ENCODE assay signal across 8 mouse cellular contexts in the genomic region with DNA sequence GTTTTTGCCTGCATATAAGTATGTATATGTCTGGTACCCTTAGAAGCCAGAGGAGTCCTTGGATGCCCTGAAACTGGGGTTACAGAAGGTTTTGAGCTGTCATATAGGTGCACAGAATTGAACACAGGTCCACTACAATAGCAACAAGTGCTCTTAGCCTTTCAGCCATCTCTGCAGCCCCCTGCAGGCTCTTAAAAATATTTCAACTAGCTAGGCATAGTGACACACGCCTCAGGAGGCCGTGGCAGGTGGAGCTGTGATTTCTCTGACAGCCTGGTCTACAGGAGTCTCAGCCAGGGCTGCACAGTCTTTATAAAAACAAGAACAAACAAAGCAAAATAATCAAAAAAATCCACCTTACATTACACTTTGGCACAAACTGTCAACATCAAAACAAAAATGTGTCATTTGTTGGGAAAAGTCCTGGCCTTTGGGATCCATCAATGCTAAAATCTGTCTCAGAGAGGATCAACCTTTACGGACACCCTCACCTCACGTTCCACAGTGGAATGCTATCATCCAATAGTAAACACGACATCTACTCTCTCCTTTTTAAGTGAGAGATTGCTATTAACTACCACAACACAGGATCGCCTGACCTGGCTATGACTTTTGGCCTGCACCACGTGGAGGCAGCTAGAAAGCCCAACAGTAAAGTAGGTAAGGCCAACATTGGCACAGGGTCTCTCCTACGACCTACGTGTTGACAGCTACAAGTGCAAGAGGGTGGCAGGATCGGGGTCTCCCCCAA. TPM values are rescaled to one million over a fixed set of nuclear protein-coding genes. Genes with fewer than 3 reads are reported as not detected.
DNase-seq lines count a peak whose midpoint lies in the region; ATAC-seq lines count a peak whose summit lies in the region.

No protein-coding gene starts in this region.

- peaks cover 22% of the 10 kb centered on the region for H3K36me3 ChIP-seq in embryonic facial prominence, embryonic 15.5 days
- peaks cover 37% of the 10 kb centered on the region for H3K36me3 ChIP-seq in megakaryocyte, embryonic 14.5 days (replicated peaks; ENCODE audit: low read length)

- DNase-seq in cerebellum, postnatal 36 days: peak; percentile 33
- no peak for DNase-seq in cerebellum, adult 8-10 months
- peak; percentile 27 for DNase-seq in kidney, adult 18-20 months
- peak; percentile 56 for DNase-seq in thymus, postnatal 14 days
- no peak for DNase-seq in gastrocnemius, postnatal 4 days (ENCODE audit: low spot score in 2 of 2)

- H3K4me3 ChIP-seq in embryonic facial prominence, embryonic 15.5 days (replicated peaks): peak overlapping the region; percentile 90
- H3K4me3 ChIP-seq in megakaryocyte, embryonic 14.5 days (replicated peaks): peak overlapping the region; percentile 93

- no peak overlapping the region for H3K27ac ChIP-seq in embryonic facial prominence, embryonic 15.5 days (replicated peaks)

- peak overlapping the region; percentile 78 for H3K9ac ChIP-seq in embryonic facial prominence, embryonic 15.5 days

- no peaks in the 10 kb centered on the region for H3K9me3 ChIP-seq in embryonic facial prominence, embryonic 15.5 days (replicated peaks)
- no peaks in the 10 kb centered on the region for H3K9me3 ChIP-seq in megakaryocyte, embryonic 14.5 days

- 2% methylated on average over 10 of the region's 10 CpGs for WGBS in embryonic facial prominence, embryonic 15.5 days

- H3K4me1 ChIP-seq in embryonic facial prominence, embryonic 15.5 days: peaks cover 27% of the 10 kb centered on the region
- H3K4me1 ChIP-seq in megakaryocyte, embryonic 14.5 days: peaks cover 45% of the 10 kb centered on the region

- H3K27me3 ChIP-seq in embryonic facial prominence, embryonic 15.5 days: no peaks in the 10 kb centered on the region
- H3K27me3 ChIP-seq in megakaryocyte, embryonic 14.5 days (replicated peaks): no peaks in the 10 kb centered on the region

- H3K4me2 ChIP-seq in embryonic facial prominence, embryonic 15.5 days (replicated peaks): peak overlapping the region; percentile 97

- peak; percentile 46 for ATAC-seq in CD4-positive, CD25-positive, alpha-beta regulatory T cell, adult 4 months
- ATAC-seq in embryonic facial prominence, embryonic 15.5 days (ENCODE audit: insufficient number of reproducible peaks, low FRiP score, low TSS enrichment, low read depth): no peak

RNA-seq across cellular contexts. Expression of a gene that starts 0.9 kb away (rescaled TPM):
- 10 to 100 TPM; 22.9 to 32.9 TPM for polyA plus RNA-seq in CD4-positive, CD25-positive, alpha-beta regulatory T cell, adult 4 months (2017; shearing (Covaris generic))
- polyA plus RNA-seq in embryonic facial prominence, embryonic 15.5 days (2015; fragmentation: Nextera tagmentation; extraction: Ambion mirVana): 84.9 and 89.9 TPM in 2 replicates
- 11.3 and 20.5 TPM in 2 replicates for polyA plus RNA-seq in megakaryocyte, embryonic 14.5 days (2012; ENCODE audit: insufficient read depth, low replicate concordance)
- 10 to 100 TPM; 44.4 to 46.1 TPM for total RNA-seq in gastrocnemius, postnatal 4 days (2021)

RNA-seq across cellular contexts. Expression of a gene that starts 14.5 kb away (rescaled TPM):
- polyA plus RNA-seq in CD4-positive, CD25-positive, alpha-beta regulatory T cell, adult 4 months (2017; shearing (Covaris generic)): under 1 TPM in 1 of 2 experiments, not detected in 1; 0.23 TPM
- 14.2 and 17.4 TPM in 2 replicates for polyA plus RNA-seq in embryonic facial prominence, embryonic 15.5 days (2015; fragmentation: Nextera tagmentation; extraction: Ambion mirVana)
- 0.41 and 1.4 TPM in 2 replicates for polyA plus RNA-seq in megakaryocyte, embryonic 14.5 days (2012; ENCODE audit: insufficient read depth, low replicate concordance)
- total RNA-seq in gastrocnemius, postnatal 4 days (2021): 10 to 100 TPM; 23.4 to 26.4 TPM

RNA-seq across cellular contexts. Expression of a gene that starts 25.4 kb away (rescaled TPM):
- polyA plus RNA-seq in CD4-positive, CD25-positive, alpha-beta regulatory T cell, adult 4 months (2017; shearing (Covaris generic)): under 1 TPM in 1 of 2 experiments, not detected in 1; 0.24 TPM
- polyA plus RNA-seq in embryonic facial prominence, embryonic 15.5 days (2015; fragmentation: Nextera tagmentation; extraction: Ambion mirVana): 1.6 and 2.2 TPM in 2 replicates
- 1.2 and 3.2 TPM in 2 replicates for polyA plus RNA-seq in megakaryocyte, embryonic 14.5 days (2012; ENCODE audit: insufficient read depth, low replicate concordance)
- total RNA-seq in gastrocnemius, postnatal 4 days (2021): 1 to 10 TPM; 1.3 to 1.5 TPM

RNA-seq across cellular contexts. Expression of a gene that starts 25.6 kb away (rescaled TPM):
- polyA plus RNA-seq in CD4-positive, CD25-positive, alpha-beta regulatory T cell, adult 4 months (2017; shearing (Covaris generic)): not detected
- polyA plus RNA-seq in embryonic facial prominence, embryonic 15.5 days (2015; fragmentation: Nextera tagmentation; extraction: Ambion mirVana): 0.76 and 1.2 TPM in 2 replicates
- 0.04 TPM in 1 of 2 replicates, not detected in the other for polyA plus RNA-seq in megakaryocyte, embryonic 14.5 days (2012; ENCODE audit: insufficient read depth, low replicate concordance)
- total RNA-seq in gastrocnemius, postnatal 4 days (2021): 1 to 10 TPM; 3.8 to 5.1 TPM

RNA-seq across cellular contexts. Expression of a gene that starts 30.2 kb away (rescaled TPM):
- not detected for polyA plus RNA-seq in CD4-positive, CD25-positive, alpha-beta regulatory T cell, adult 4 months (2017; shearing (Covaris generic))
- polyA plus RNA-seq in embryonic facial prominence, embryonic 15.5 days (2015; fragmentation: Nextera tagmentation; extraction: Ambion mirVana): 0.29 and 0.71 TPM in 2 replicates
- polyA plus RNA-seq in megakaryocyte, embryonic 14.5 days (2012; ENCODE audit: insufficient read depth, low replicate concordance): not detected in 2 replicates
- under 1 TPM in 1 of 2 experiments, not detected in 1; 0.39 TPM for total RNA-seq in gastrocnemius, postnatal 4 days (2021)

Comparison
In these comparisons a context has a peak if more than half of its experiments do, and no peak if none do; other contexts are left out.
1. DNase-seq: peak in cerebellum, postnatal 36 days (2 of 2), kidney, adult 18-20 months (single experiment) and thymus, postnatal 14 days (single experiment); none in cerebellum, adult 8-10 months (single experiment) and gastrocnemius, postnatal 4 days (0 of 2).